Mouse (Mus musculus) ovary, adult 18-20 months (tissue): ENCODE measurements around the gene Smco4.

Source experiments
- DNase-seq: peaks from one replicate; pipeline ENCODE4 v3.0.0; 2022; ENCODE audit warnings: low spot score, mixed read lengths

The Smco4 gene

GRCm38 (mm10) chr9:15507431-15507875 is 14.2 kb downstream of the Smco4 start:
- no peak for DNase-seq

GRCm38 (mm10) chr9:15509363-15509762 is 16.1 kb downstream of the Smco4 start:
- DNase-seq: no peak

GRCm38 (mm10) chr9:15510557-15511310 is 17.5 kb downstream of the Smco4 start:
- DNase-seq: no peak

- no peak for DNase-seq
Observed at GRCm38 (mm10) chr9:15512918-15513317, 19.7 kb downstream of the Smco4 start.

GRCm38 (mm10) chr9:15516007-15516406 is 22.8 kb downstream of the Smco4 start:
- no peak for DNase-seq

- no peak for DNase-seq
Observed at GRCm38 (mm10) chr9:15517979-15518378, 24.7 kb downstream of the Smco4 start.

GRCm38 (mm10) chr9:15522348-15522747 is 29.1 kb downstream of the Smco4 start:
- peak; percentile 69 for DNase-seq

GRCm38 (mm10) chr9:15522887-15523286 is 29.7 kb downstream of the Smco4 start:
- no peak for DNase-seq

- no peak for DNase-seq
Observed at GRCm38 (mm10) chr9:15523646-15524045, 30.4 kb downstream of the Smco4 start.

- no peak for DNase-seq
Observed at GRCm38 (mm10) chr9:15525246-15525645, 32.0 kb downstream of the Smco4 start.

- DNase-seq: no peak
Observed at GRCm38 (mm10) chr9:15526539-15526938, 33.3 kb downstream of the Smco4 start.

- no peak for DNase-seq
Observed at GRCm38 (mm10) chr9:15527846-15528245, 34.6 kb downstream of the Smco4 start.

GRCm38 (mm10) chr9:15528368-15528767 is 35.1 kb downstream of the Smco4 start:
- DNase-seq: no peak

- DNase-seq: no peak
Observed at GRCm38 (mm10) chr9:15529275-15529964, 36.2 kb downstream of the Smco4 start.

GRCm38 (mm10) chr9:15529965-15530320 is 36.7 kb downstream of the Smco4 start:
- DNase-seq: no peak

GRCm38 (mm10) chr9:15531204-15531603 is 38.0 kb downstream of the Smco4 start:
- no peak for DNase-seq

GRCm38 (mm10) chr9:15533336-15534070 is 40.3 kb downstream of the Smco4 start:
- DNase-seq: no peak

GRCm38 (mm10) chr9:15534110-15534509 is 40.9 kb downstream of the Smco4 start:
- no peak for DNase-seq

- no peak for DNase-seq
Observed at GRCm38 (mm10) chr9:15535418-15535817, 42.2 kb downstream of the Smco4 start.

- DNase-seq: no peak
Observed at GRCm38 (mm10) chr9:15536861-15537426, 43.7 kb downstream of the Smco4 start.

- DNase-seq: no peak
Observed at GRCm38 (mm10) chr9:15537455-15538048, 44.3 kb downstream of the Smco4 start.

GRCm38 (mm10) chr9:15538979-15539533 is 45.8 kb downstream of the Smco4 start:
- DNase-seq: no peak
